Mouse (Mus musculus): ENCODE measurements around the gene Lifr. TPM values are rescaled to one million over a fixed set of nuclear protein-coding genes. Genes with fewer than 3 reads are reported as not detected.

The Lifr gene
- polyA plus RNA-seq, 1 experiment from 2014 or later: 9.4 TPM

DNA sequence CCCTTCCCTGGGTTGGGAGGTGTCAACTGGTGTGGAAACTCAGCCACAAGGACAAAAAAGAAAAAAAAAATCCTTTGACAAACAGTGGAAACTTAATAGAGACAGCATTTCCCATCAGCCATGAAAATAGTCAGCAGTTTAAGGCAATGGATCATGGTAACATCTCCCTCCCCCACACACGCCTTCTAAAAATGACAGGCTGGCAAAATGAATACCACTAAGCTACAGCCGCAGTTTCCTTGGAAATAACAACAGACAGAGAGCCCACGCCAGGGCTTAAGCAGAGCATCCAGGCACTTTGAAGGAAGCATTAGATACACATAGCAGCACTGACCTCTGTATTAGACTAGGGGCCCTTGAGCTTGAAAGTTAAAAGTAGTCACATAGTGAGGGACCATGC, 150.5 kb downstream of the Lifr start:
- H3K9ac ChIP-seq (ENCODE audit: low read length): no peak overlapping the region
- H3K4me1 ChIP-seq (replicated peaks; ENCODE audit: control insufficient read depth, insufficient read depth, low read length): no peaks in the 10 kb centered on the region
- no peak overlapping the region for H3K27ac ChIP-seq (ENCODE audit: low read depth, low read length)
- no peak overlapping the region for H3K4me3 ChIP-seq (ENCODE audit: low read depth, low read length)
- H3K4me2 ChIP-seq (ENCODE audit: low read depth, low read length, severe bottlenecking): no peak overlapping the region
- DNase-seq (ENCODE audit: low spot score): no peak
- whole genome bisulfite sequencing: 79% methylated on average over 3 of the region's 3 CpGs
- no peaks in the 10 kb centered on the region for H3K27me3 ChIP-seq (ENCODE audit: control insufficient read depth, insufficient read depth, low read length)
- no peaks in the 10 kb centered on the region for H3K9me3 ChIP-seq (ENCODE audit: control insufficient read depth, low read length)
- no peak for ATAC-seq (replicated peaks; ENCODE audit: low FRiP score)
- no peaks in the 10 kb centered on the region for H3K36me3 ChIP-seq (ENCODE audit: control insufficient read depth, insufficient read depth, low read length)

DNA sequence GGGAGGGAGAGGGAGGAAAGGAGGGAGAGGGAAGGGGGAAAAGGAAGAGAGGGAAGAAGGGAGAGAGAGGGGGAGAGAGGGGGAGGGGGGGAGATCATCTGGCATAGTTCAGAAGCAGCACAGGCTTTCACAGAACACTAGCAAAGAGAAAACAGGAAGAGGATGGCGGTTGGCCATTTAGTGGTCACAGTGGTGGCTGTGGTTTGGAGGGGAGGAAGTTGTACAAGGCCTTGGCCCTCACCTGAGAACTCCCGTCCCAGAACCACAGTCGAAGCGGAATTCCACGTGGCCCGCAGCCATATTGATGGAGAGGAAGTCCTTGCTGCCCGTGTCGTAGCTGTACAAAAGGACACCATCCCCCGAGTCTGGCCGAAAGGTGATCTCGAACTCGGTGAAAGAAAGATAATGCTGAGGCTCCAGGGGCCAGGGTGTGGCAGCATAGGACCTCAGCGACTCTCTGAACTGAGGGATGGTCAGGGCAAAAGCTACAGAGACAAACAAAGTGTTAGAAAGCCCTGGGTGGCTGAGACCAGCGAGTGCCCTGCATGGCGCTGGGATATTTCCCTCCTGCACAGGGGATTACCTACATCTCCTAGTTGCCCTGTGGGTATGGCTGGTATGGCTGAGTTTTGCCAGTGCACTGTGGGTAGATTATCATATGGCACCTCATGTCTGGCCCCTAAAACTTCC, 151.9 kb downstream of the Lifr start:
- no peak overlapping the region for H3K9ac ChIP-seq (ENCODE audit: low read length)
- H3K27me3 ChIP-seq (ENCODE audit: control insufficient read depth, insufficient read depth, low read length): no peaks in the 10 kb centered on the region
- H3K4me3 ChIP-seq (ENCODE audit: low read depth, low read length): no peak overlapping the region
- no peak for ATAC-seq (replicated peaks; ENCODE audit: low FRiP score)
- H3K9me3 ChIP-seq (ENCODE audit: control insufficient read depth, low read length): no peaks in the 10 kb centered on the region
- 84% methylated on average over 15 of the region's 15 CpGs for WGBS
- no peaks in the 10 kb centered on the region for H3K4me1 ChIP-seq (replicated peaks; ENCODE audit: control insufficient read depth, insufficient read depth, low read length)
- no peak for DNase-seq (ENCODE audit: low spot score)
- no peaks in the 10 kb centered on the region for H3K36me3 ChIP-seq (ENCODE audit: control insufficient read depth, insufficient read depth, low read length)
- no peak overlapping the region for H3K27ac ChIP-seq (ENCODE audit: low read depth, low read length)
- no peak overlapping the region for H3K4me2 ChIP-seq (ENCODE audit: low read depth, low read length, severe bottlenecking)

Other genes starting within 250 kb of the Lifr start
- 0.24 and 0.43 TPM in 2 replicates for gene Osmr, start 215.6 kb upstream of the Lifr start, polyA plus RNA-seq (2014; fragmentation: Nextera tagmentation; extraction: Ambion mirVana)